Mouse (Mus musculus) liver, embryonic 13.5 days (tissue): ENCODE measurements around the gene Grsf1. TPM values are rescaled to one million over a fixed set of nuclear protein-coding genes. Genes with fewer than 3 reads are reported as not detected.

ENCODE experiments used
- ATAC-seq: fragments of 200-750 bp; cut with Nextera tagmentation; 2 replicates; pipeline ENCODE4 v1.8.0; 2017; ENCODE audit warnings: low read depth, mild to moderate bottlenecking, moderate number of reproducible peaks, moderate library complexity
- DNase-seq: peaks from one replicate; pipeline ENCODE4 v3.0.0; 2022
- H3K27ac ChIP-seq: fragments of 300-500 bp; sonication (generic); 2 replicates; pipeline ENCODE4 v1.5.1; 2015; ENCODE audit warnings: moderate library complexity, mild to moderate bottlenecking, inconsistent platforms
- H3K27me3 ChIP-seq: fragments of 300-500 bp; sonication (generic); 2 replicates; pipeline ENCODE4 v1.6.1; 2015; ENCODE audit warnings: mild to moderate bottlenecking, inconsistent platforms
- H3K36me3 ChIP-seq: fragments of 300-500 bp; sonication (generic); 2 replicates; pipeline ENCODE4 v1.6.1; 2015; ENCODE audit warnings: mild to moderate bottlenecking, inconsistent platforms
- H3K4me1 ChIP-seq: fragments of 300-500 bp; sonication (generic); replicated peaks from 2 replicates; pipeline ENCODE4 v1.6.1; 2015; ENCODE audit warnings: inconsistent platforms
- H3K4me2 ChIP-seq: fragments of 300-500 bp; sonication (generic); 2 replicates; pipeline ENCODE4 v1.6.1; 2015; ENCODE audit warnings: inconsistent platforms, mild to moderate bottlenecking, moderate library complexity
- H3K4me3 ChIP-seq: fragments of 300-500 bp; sonication (generic); replicated peaks from 2 replicates; pipeline ENCODE4 v1.5.1; 2015; ENCODE audit warnings: mild to moderate bottlenecking, inconsistent platforms
- H3K9ac ChIP-seq: fragments of 300-500 bp; sonication (generic); 2 replicates; pipeline ENCODE4 v1.6.1; 2015; ENCODE audit warnings: mild to moderate bottlenecking, inconsistent platforms
- H3K9me3 ChIP-seq: fragments of 300-500 bp; sonication (generic); replicated peaks from 2 replicates; pipeline ENCODE4 v1.6.1; 2016; ENCODE audit warnings: inconsistent platforms
- WGBS: fragments of 180-500 bp; shearing (Covaris S2); methylation state at CpG from one replicate; pipeline ENCODE4 v1.1.7; 2015; ENCODE audit not compliant: insufficient replicate concordance; 5-methylcytosine and 5-hydroxymethylcytosine counted together
- polyA plus RNA-seq: library from polyadenylated mRNA; unstranded; fragments of >200 nt; fragmentation: Nextera tagmentation; extraction: Ambion mirVana; gene quantifications from 2 replicates; pipeline ENCODE4 v1.2.1, GENCODE M21; 2015

The Grsf1 gene
- polyA plus RNA-seq, 1 experiment from 2014 or later = 29.5 TPM

- H3K4me3 ChIP-seq = no peak overlapping the region
- DNase-seq (peak; percentile 74), ATAC-seq (peak; percentile 100)
- no peaks in the 10 kb centered on the region for H3K9me3 ChIP-seq
- H3K36me3 ChIP-seq = no peaks in the 10 kb centered on the region
- peaks cover 28% of the 10 kb centered on the region for H3K4me1 ChIP-seq
- peak overlapping the region; percentile 74 for H3K27ac ChIP-seq
- H3K4me2 ChIP-seq = peak overlapping the region; percentile 35
- 30% methylated on average over 4 of the region's 4 CpGs for WGBS
- H3K27me3 ChIP-seq = no peaks in the 10 kb centered on the region
- H3K9ac ChIP-seq = 0 out of 2 replicates have a peak overlapping the region, but pooled peaks have one; percentile 27
These were observed 48.4 kb downstream of the Grsf1 start for GRCm38 (mm10) chr5:88627545-88627944.

GRCm38 (mm10) chr5:88616988-88617387, 59.0 kb downstream of the Grsf1 start:
- H3K4me2 ChIP-seq = no peak overlapping the region
- no peaks in the 10 kb centered on the region for H3K27me3 ChIP-seq
- H3K4me3 ChIP-seq = no peak overlapping the region
- H3K36me3 ChIP-seq = peaks cover 18% of the 10 kb centered on the region
- no peak overlapping the region for H3K27ac ChIP-seq
- H3K9me3 ChIP-seq = no peaks in the 10 kb centered on the region
- H3K4me1 ChIP-seq = no peaks in the 10 kb centered on the region
- ATAC-seq (no peak), DNase-seq (no peak)
- 69% methylated on average over 4 of the region's 4 CpGs for WGBS
- no peak overlapping the region for H3K9ac ChIP-seq

GRCm38 (mm10) chr5:88614129-88614528, 61.8 kb downstream of the Grsf1 start:
- no peak for DNase-seq
- Histone ChIP-seq H3K9me3 (no peaks in the 10 kb centered on the region), H3K4me2 (no peak overlapping the region), H3K4me3 (no peak overlapping the region), H3K27me3 (no peaks in the 10 kb centered on the region), H3K4me1 (no peaks in the 10 kb centered on the region), H3K9ac (no peak overlapping the region), H3K27ac (no peak overlapping the region), H3K36me3 (peaks cover 11% of the 10 kb centered on the region; the same call in 1 of the 2 replicates)
- 89% methylated on average over 1 of the region's 1 CpGs for WGBS
- ATAC-seq = no peak

Other genes starting within 250 kb of the Grsf1 start
- gene Ambn, start 220.2 kb downstream of the Grsf1 start, polyA plus RNA-seq = not detected in 2 replicates
- not detected in 2 replicates for gene Enam, start 188.2 kb downstream of the Grsf1 start, polyA plus RNA-seq
- gene Jchain, start 148.3 kb downstream of the Grsf1 start, polyA plus RNA-seq = 0.15 and 0.38 TPM in 2 replicates
- 45.8 and 50.6 TPM in 2 replicates for gene Utp3, start 121.7 kb downstream of the Grsf1 start, polyA plus RNA-seq
- 3.7 and 4.5 TPM in 2 replicates for gene Rufy3, start 111.1 kb downstream of the Grsf1 start, polyA plus RNA-seq
- 8.8 and 11.4 TPM in 2 replicates for gene Mob1b, start 44.7 kb upstream of the Grsf1 start, polyA plus RNA-seq
- gene Dck, start 88.8 kb upstream of the Grsf1 start, polyA plus RNA-seq = 95.8 and 127 TPM in 2 replicates
- gene Slc4a4, start 210.6 kb upstream of the Grsf1 start, polyA plus RNA-seq = 0.70 and 0.75 TPM in 2 replicates